Mouse (Mus musculus) myocyte (in vitro differentiated cells): Measurements from ENCODE around the gene Krt15. TPM values are rescaled to one million over a fixed set of nuclear protein-coding genes. Genes with fewer than 3 reads are reported as not detected.

ENCODE experiments used
- polyA plus RNA-seq: library from polyadenylated mRNA; unstranded; fragments of >200 nt; fragmentation: generic; extraction: Trizol; gene quantifications from one replicate; pipeline ENCODE4 v1.2.1, GENCODE M21; 2012; ENCODE audit warnings: missing spikeins

Gene Krt15
- polyA plus RNA-seq, 1 experiment, result 0.02 TPM

Other genes with a start within 250 kb of the Krt15 start
- not detected for gene Krtap31-1, start 228.0 kb downstream of the Krt15 start, polyA plus RNA-seq
- not detected for gene Gm11565, start 221.2 kb downstream of the Krt15 start, polyA plus RNA-seq
- gene Krtap31-2, start 199.6 kb downstream of the Krt15 start, polyA plus RNA-seq, result not detected
- gene Krtap9-5, start 187.5 kb downstream of the Krt15 start, polyA plus RNA-seq, result not detected
- not detected for gene Krtap29-1, start 156.9 kb downstream of the Krt15 start, polyA plus RNA-seq
- gene Krtap16-1, start 149.3 kb downstream of the Krt15 start, polyA plus RNA-seq, result not detected
- gene Krtap17-1, start 141.9 kb downstream of the Krt15 start, polyA plus RNA-seq, result not detected
- gene Krt33a, start 119.7 kb downstream of the Krt15 start, polyA plus RNA-seq, result not detected
- gene Krt33b, start 106.1 kb downstream of the Krt15 start, polyA plus RNA-seq, result 0.06 TPM
- not detected for gene Krt34, start 94.4 kb downstream of the Krt15 start, polyA plus RNA-seq
- gene Krt31, start 85.4 kb downstream of the Krt15 start, polyA plus RNA-seq, result 0.89 TPM
- gene Krt32, start 47.7 kb downstream of the Krt15 start, polyA plus RNA-seq, result not detected
- gene Krt35, start 39.7 kb downstream of the Krt15 start, polyA plus RNA-seq, result not detected
- not detected for gene Krt36, start 30.3 kb downstream of the Krt15 start, polyA plus RNA-seq
- 2.9 TPM for gene Krt13, start 14.4 kb downstream of the Krt15 start, polyA plus RNA-seq
- gene Krt19, start 12.7 kb upstream of the Krt15 start, polyA plus RNA-seq, result 0.85 TPM
- gene Krt9, start 57.3 kb upstream of the Krt15 start, polyA plus RNA-seq, result not detected
- 9.9 TPM for gene Krt14, start 71.6 kb upstream of the Krt15 start, polyA plus RNA-seq
- 0.10 TPM for gene Krt16, start 113.0 kb upstream of the Krt15 start, polyA plus RNA-seq
- not detected for gene Krt17, start 125.1 kb upstream of the Krt15 start, polyA plus RNA-seq
- gene Krt42, start 133.9 kb upstream of the Krt15 start, polyA plus RNA-seq, result not detected
- 1,731 TPM for gene Eif1, start 184.0 kb upstream of the Krt15 start, polyA plus RNA-seq
- gene Gast, start 198.5 kb upstream of the Krt15 start, polyA plus RNA-seq, result not detected
- gene Hap1, start 220.2 kb upstream of the Krt15 start, polyA plus RNA-seq, result 1.0 TPM